Mouse (Mus musculus): ENCODE data around the gene Utrn. TPM values are rescaled to one million over a fixed set of nuclear protein-coding genes. Genes with fewer than 3 reads are reported as not detected.

Gene Utrn
- polyA plus RNA-seq, 1 experiment: 5.7 TPM

GRCm38 (mm10) chr10:12798248-12798647 is 70.9 kb downstream of the Utrn start:
- H3K27ac ChIP-seq (ENCODE audit: control insufficient read depth, insufficient read depth, low read depth, low read length): no peak overlapping the region
- no peak overlapping the region for H3K4me3 ChIP-seq (ENCODE audit: control insufficient read depth, low read depth, low read length)
- H3K27me3 ChIP-seq (ENCODE audit: control insufficient read depth, insufficient read depth, low read length): no peaks in the 10 kb centered on the region
- H3K4me1 ChIP-seq (ENCODE audit: control insufficient read depth, insufficient read depth, low read length): no peaks in the 10 kb centered on the region
- no peaks in the 10 kb centered on the region for H3K36me3 ChIP-seq (ENCODE audit: control insufficient read depth, insufficient read depth, low read length)
- TF ChIP-seq CTCF (IDR thresholded peaks at IDR 0.05; ENCODE audit: control insufficient read depth, insufficient read depth, insufficient replicate concordance, low read depth, low read length) (no peak), POLR2A (IDR thresholded peaks at IDR 0.05; ENCODE audit: control insufficient read depth, low read depth, low read length) (no peak)

GRCm38 (mm10) chr10:12796510-12796840 is 72.7 kb downstream of the Utrn start:
- no peak overlapping the region for H3K4me3 ChIP-seq (ENCODE audit: control insufficient read depth, low read depth, low read length)
- H3K36me3 ChIP-seq (ENCODE audit: control insufficient read depth, insufficient read depth, low read length): no peaks in the 10 kb centered on the region
- H3K4me1 ChIP-seq (ENCODE audit: control insufficient read depth, insufficient read depth, low read length): no peaks in the 10 kb centered on the region
- no peak overlapping the region for H3K27ac ChIP-seq (ENCODE audit: control insufficient read depth, insufficient read depth, low read depth, low read length)
- H3K27me3 ChIP-seq (ENCODE audit: control insufficient read depth, insufficient read depth, low read length): no peaks in the 10 kb centered on the region
- TF ChIP-seq CTCF (IDR thresholded peaks at IDR 0.05; ENCODE audit: control insufficient read depth, insufficient read depth, insufficient replicate concordance, low read depth, low read length): no peak
- TF ChIP-seq POLR2A (IDR thresholded peaks at IDR 0.05; ENCODE audit: control insufficient read depth, low read depth, low read length): no peak

- no peak overlapping the region for H3K27ac ChIP-seq (ENCODE audit: control insufficient read depth, insufficient read depth, low read depth, low read length)
- no peaks in the 10 kb centered on the region for H3K36me3 ChIP-seq (ENCODE audit: control insufficient read depth, insufficient read depth, low read length)
- no peak overlapping the region for H3K4me3 ChIP-seq (ENCODE audit: control insufficient read depth, low read depth, low read length)
- TF ChIP-seq POLR2A (IDR thresholded peaks at IDR 0.05; ENCODE audit: control insufficient read depth, low read depth, low read length) (no peak), CTCF (IDR thresholded peaks at IDR 0.05; ENCODE audit: control insufficient read depth, insufficient read depth, insufficient replicate concordance, low read depth, low read length) (no peak)
- no peaks in the 10 kb centered on the region for H3K4me1 ChIP-seq (ENCODE audit: control insufficient read depth, insufficient read depth, low read length)
- no peaks in the 10 kb centered on the region for H3K27me3 ChIP-seq (ENCODE audit: control insufficient read depth, insufficient read depth, low read length)
These were observed 73.2 kb downstream of the Utrn start for GRCm38 (mm10) chr10:12795796-12796509.

GRCm38 (mm10) chr10:12792049-12792448 is 77.1 kb downstream of the Utrn start:
- no peaks in the 10 kb centered on the region for H3K36me3 ChIP-seq (ENCODE audit: control insufficient read depth, insufficient read depth, low read length)
- TF ChIP-seq CTCF (IDR thresholded peaks at IDR 0.05; ENCODE audit: control insufficient read depth, insufficient read depth, insufficient replicate concordance, low read depth, low read length) (no peak), POLR2A (IDR thresholded peaks at IDR 0.05; ENCODE audit: control insufficient read depth, low read depth, low read length) (no peak)
- H3K27ac ChIP-seq (ENCODE audit: control insufficient read depth, insufficient read depth, low read depth, low read length): no peak overlapping the region; the same call in 1 of the 2 replicates
- no peaks in the 10 kb centered on the region for H3K4me1 ChIP-seq (ENCODE audit: control insufficient read depth, insufficient read depth, low read length)
- H3K27me3 ChIP-seq (ENCODE audit: control insufficient read depth, insufficient read depth, low read length): no peaks in the 10 kb centered on the region
- H3K4me3 ChIP-seq (ENCODE audit: control insufficient read depth, low read depth, low read length): no peak overlapping the region

- Histone ChIP-seq H3K4me3 (ENCODE audit: control insufficient read depth, low read depth, low read length) (no peak overlapping the region), H3K4me1 (ENCODE audit: control insufficient read depth, insufficient read depth, low read length) (no peaks in the 10 kb centered on the region), H3K27ac (ENCODE audit: control insufficient read depth, insufficient read depth, low read depth, low read length) (no peak overlapping the region), H3K27me3 (ENCODE audit: control insufficient read depth, insufficient read depth, low read length) (no peaks in the 10 kb centered on the region), H3K36me3 (ENCODE audit: control insufficient read depth, insufficient read depth, low read length) (no peaks in the 10 kb centered on the region)
- TF ChIP-seq CTCF (IDR thresholded peaks at IDR 0.05; ENCODE audit: control insufficient read depth, insufficient read depth, insufficient replicate concordance, low read depth, low read length) (no peak), POLR2A (IDR thresholded peaks at IDR 0.05; ENCODE audit: control insufficient read depth, low read depth, low read length) (no peak)
These were observed 78.3 kb downstream of the Utrn start for GRCm38 (mm10) chr10:12790881-12791280.

- no peak for TF ChIP-seq CTCF (IDR thresholded peaks at IDR 0.05; ENCODE audit: control insufficient read depth, insufficient read depth, insufficient replicate concordance, low read depth, low read length)
- TF ChIP-seq POLR2A (IDR thresholded peaks at IDR 0.05; ENCODE audit: control insufficient read depth, low read depth, low read length): no peak
- H3K27ac ChIP-seq (ENCODE audit: control insufficient read depth, insufficient read depth, low read depth, low read length): no peak overlapping the region
- H3K36me3 ChIP-seq (ENCODE audit: control insufficient read depth, insufficient read depth, low read length): no peaks in the 10 kb centered on the region
- H3K27me3 ChIP-seq (ENCODE audit: control insufficient read depth, insufficient read depth, low read length): no peaks in the 10 kb centered on the region
- no peak overlapping the region for H3K4me3 ChIP-seq (ENCODE audit: control insufficient read depth, low read depth, low read length)
- no peaks in the 10 kb centered on the region for H3K4me1 ChIP-seq (ENCODE audit: control insufficient read depth, insufficient read depth, low read length)
These were observed 80.6 kb downstream of the Utrn start for GRCm38 (mm10) chr10:12788529-12788928.

- TF ChIP-seq CTCF (IDR thresholded peaks at IDR 0.05; ENCODE audit: control insufficient read depth, insufficient read depth, insufficient replicate concordance, low read depth, low read length) (no peak), POLR2A (IDR thresholded peaks at IDR 0.05; ENCODE audit: control insufficient read depth, low read depth, low read length) (no peak)
- H3K4me1 ChIP-seq (ENCODE audit: control insufficient read depth, insufficient read depth, low read length): no peaks in the 10 kb centered on the region
- H3K27me3 ChIP-seq (ENCODE audit: control insufficient read depth, insufficient read depth, low read length): no peaks in the 10 kb centered on the region
- no peak overlapping the region for H3K27ac ChIP-seq (ENCODE audit: control insufficient read depth, insufficient read depth, low read depth, low read length)
- H3K4me3 ChIP-seq (ENCODE audit: control insufficient read depth, low read depth, low read length): no peak overlapping the region
- no peaks in the 10 kb centered on the region for H3K36me3 ChIP-seq (ENCODE audit: control insufficient read depth, insufficient read depth, low read length)
These were observed 81.2 kb downstream of the Utrn start for GRCm38 (mm10) chr10:12787965-12788364.

All from testis, adult 2 months (tissue).